Mouse (Mus musculus): Measurements from ENCODE around the gene Rbm24.

GRCm38 (mm10) chr13:46420095-46420494, 1.9 kb downstream of the Rbm24 start:
- TF ChIP-seq POLR2A (IDR thresholded peaks at IDR 0.05; ENCODE audit: insufficient read depth, low read length): no peak
- TF ChIP-seq EP300 (IDR thresholded peaks at IDR 0.05; ENCODE audit: insufficient read depth, low read depth, low read length): no peak

Data from ES-Bruce4 (cell line).